Mouse (Mus musculus): ENCODE data around the gene Mfap2.

GRCm38 (mm10) chr4:140962950-140963349 lies 47.3 kb upstream of the Mfap2 start:
- TF ChIP-seq CTCF (IDR thresholded peaks at IDR 0.05; ENCODE audit: low read depth, low read length), result no peak
- TF ChIP-seq POLR2A (IDR thresholded peaks at IDR 0.05; ENCODE audit: borderline replicate concordance, low read depth, low read length), result no peak
